Comparison of ENCODE assay signal across 9 mouse cellular contexts in genomic region chr10:33986771-33987170, GRCm38 (mm10). TPM values are rescaled to one million over a fixed set of nuclear protein-coding genes. Genes with fewer than 3 reads are reported as not detected.
DNase-seq lines count a peak whose midpoint lies in the region; ATAC-seq lines count a peak whose summit lies in the region.
"Had no signal": no experiment of that assay in that cellular context is flagged by ENCODE, and none has a peak within 500 bp of the region (broad histone marks: within the 10 kb centered on the region; RNA-seq: fewer than 3 reads in every experiment).

No protein-coding gene starts in this region.

- WGBS in intestine, embryonic 14.5 days, result 28% methylated on average over 4 of the region's 4 CpGs
- 29% methylated on average over 4 of the region's 4 CpGs for WGBS in intestine, embryonic 16.5 days
- 17% methylated on average over 4 of the region's 4 CpGs for WGBS in forebrain, embryonic 10.5 days
- WGBS in hindbrain, embryonic 14.5 days, result 18% methylated on average over 4 of the region's 4 CpGs

- H3K4me2 ChIP-seq in intestine, embryonic 14.5 days (ENCODE audit: low read length), result no peak overlapping the region
- H3K4me2 ChIP-seq in intestine, embryonic 16.5 days (ENCODE audit: low read depth, low read length), result no peak overlapping the region
- H3K4me2 ChIP-seq in hindbrain, embryonic 14.5 days (replicated peaks), result no peak overlapping the region

- no peak overlapping the region for H3K27ac ChIP-seq in intestine, embryonic 14.5 days (ENCODE audit: low read depth)
- no peak overlapping the region for H3K27ac ChIP-seq in intestine, embryonic 16.5 days (ENCODE audit: low read length)
- H3K27ac ChIP-seq in forebrain, embryonic 10.5 days, result no peak overlapping the region
- no peak overlapping the region for H3K27ac ChIP-seq in hindbrain, embryonic 14.5 days

- H3K9ac ChIP-seq in intestine, embryonic 14.5 days (ENCODE audit: low read length), result no peak overlapping the region
- no peak overlapping the region for H3K9ac ChIP-seq in intestine, embryonic 16.5 days (ENCODE audit: low read depth, low read length)
- no peak overlapping the region for H3K9ac ChIP-seq in hindbrain, embryonic 14.5 days

- H3K4me3 ChIP-seq in intestine, embryonic 14.5 days (ENCODE audit: low read depth, low read length), result no peak overlapping the region
- H3K4me3 ChIP-seq in intestine, embryonic 16.5 days (ENCODE audit: low read length), result no peak overlapping the region
- H3K4me3 ChIP-seq in forebrain, embryonic 10.5 days, result no peak overlapping the region
- H3K4me3 ChIP-seq in hindbrain, embryonic 14.5 days (replicated peaks; ENCODE audit: low read length), result no peak overlapping the region

- H3K36me3 ChIP-seq in intestine, embryonic 14.5 days (ENCODE audit: control insufficient read depth, insufficient read depth, low read length), result peaks cover 17% of the 10 kb centered on the region
- no peaks in the 10 kb centered on the region for H3K36me3 ChIP-seq in intestine, embryonic 16.5 days (ENCODE audit: control insufficient read depth, insufficient read depth, low read length)
- H3K36me3 ChIP-seq in forebrain, embryonic 10.5 days (replicated peaks), result peaks cover 12% of the 10 kb centered on the region
- H3K36me3 ChIP-seq in hindbrain, embryonic 14.5 days (replicated peaks; ENCODE audit: control insufficient read depth, insufficient read depth), result peaks cover 13% of the 10 kb centered on the region

- H3K27me3 ChIP-seq in intestine, embryonic 14.5 days (replicated peaks; ENCODE audit: control insufficient read depth, insufficient read depth, low read length), result no peaks in the 10 kb centered on the region
- H3K27me3 ChIP-seq in intestine, embryonic 16.5 days (replicated peaks; ENCODE audit: control insufficient read depth, insufficient read depth, low read length), result no peaks in the 10 kb centered on the region
- no peaks in the 10 kb centered on the region for H3K27me3 ChIP-seq in forebrain, embryonic 10.5 days (ENCODE audit: poor library complexity, severe bottlenecking)
- no peaks in the 10 kb centered on the region for H3K27me3 ChIP-seq in hindbrain, embryonic 14.5 days (ENCODE audit: control insufficient read depth, insufficient read depth, low read length)

- H3K9me3 ChIP-seq in intestine, embryonic 14.5 days (ENCODE audit: control insufficient read depth, low read length), result no peaks in the 10 kb centered on the region
- no peaks in the 10 kb centered on the region for H3K9me3 ChIP-seq in intestine, embryonic 16.5 days (ENCODE audit: control insufficient read depth, low read length)
- no peaks in the 10 kb centered on the region for H3K9me3 ChIP-seq in forebrain, embryonic 10.5 days
- H3K9me3 ChIP-seq in hindbrain, embryonic 14.5 days (ENCODE audit: control insufficient read depth, low read length), result no peaks in the 10 kb centered on the region

- no peaks in the 10 kb centered on the region for H3K4me1 ChIP-seq in intestine, embryonic 14.5 days (replicated peaks; ENCODE audit: control insufficient read depth, insufficient read depth, low read length)
- no peaks in the 10 kb centered on the region for H3K4me1 ChIP-seq in intestine, embryonic 16.5 days (ENCODE audit: control insufficient read depth, insufficient read depth, low read length)
- H3K4me1 ChIP-seq in forebrain, embryonic 10.5 days, result no peaks in the 10 kb centered on the region
- H3K4me1 ChIP-seq in hindbrain, embryonic 14.5 days (replicated peaks; ENCODE audit: control insufficient read depth, insufficient read depth, low read length), result no peaks in the 10 kb centered on the region

- peak; percentile 66 for DNase-seq in intestine, embryonic 14.5 days (ENCODE audit: low spot score)
- peak; percentile 84 for DNase-seq in c-Kit-positive CD71-negative TER-119-negative erythroid progenitor cells, embryonic 14.5 days (ENCODE audit: low read depth)
- DNase-seq in forebrain, embryonic 10.5 days (ENCODE audit: extremely low spot score, low spot score), result peak; percentile 50
- peak; percentile 86 for DNase-seq in hindbrain, embryonic 14.5 days (ENCODE audit: low spot score)
- peak; percentile 71 to 74 for DNase-seq in left cerebral cortex, adult 18-20 months (ENCODE audit: low spot score in 2 of 2)
- DNase-seq in right cerebral cortex, postnatal 4 days, result peak; percentile 61

- ATAC-seq in intestine, embryonic 14.5 days (replicated peaks; ENCODE audit: low FRiP score, low TSS enrichment, low read depth), result 0 out of 2 replicates have a peak, but pooled peaks have one; percentile 40
- ATAC-seq in intestine, embryonic 16.5 days, result no peak
- peak; percentile 55; the same call in 1 of the 2 replicates for ATAC-seq in hindbrain, embryonic 14.5 days (ENCODE audit: low FRiP score)
- peak; percentile 99 for ATAC-seq in megakaryocyte-erythroid progenitor cell, adult 5-6 weeks (replicated peaks; ENCODE audit: low FRiP score, low TSS enrichment, poor library complexity, severe bottlenecking)

RNA-seq across cellular contexts. Expression of gene Rwdd1, which starts 32.7 kb away (rescaled TPM):
- polyA plus RNA-seq in intestine, embryonic 14.5 days (2014; fragmentation: Nextera tagmentation; extraction: Ambion mirVana), result 130 and 133 TPM in 2 replicates
- 84.4 and 95.3 TPM in 2 replicates for polyA plus RNA-seq in intestine, embryonic 16.5 days (2015; fragmentation: Nextera tagmentation; extraction: Ambion mirVana)
- 143 and 155 TPM in 2 replicates for polyA plus RNA-seq in forebrain, embryonic 10.5 days (2016; fragmentation: Nextera tagmentation; extraction: Ambion mirVana)
- polyA plus RNA-seq in hindbrain, embryonic 14.5 days (2014; fragmentation: Nextera tagmentation; extraction: Ambion mirVana), result 131 and 136 TPM in 2 replicates
- total RNA-seq in left cerebral cortex, adult 18-20 months (2021), result 100 to 1,000 TPM in 1 of 2 experiments, 10 to 100 TPM in 1; 99.0 to 111 TPM
- 137 and 169 TPM in 2 replicates for total RNA-seq in megakaryocyte-erythroid progenitor cell, adult 5-6 weeks (2014; fragmentation: Nextera tagmentation)
- total RNA-seq in megakaryocyte-erythroid progenitor cell, adult 5-6 weeks (2017), result 183 and 186 TPM in 2 replicates

RNA-seq across cellular contexts. Expression of gene Zup1, which starts 35.7 kb away (rescaled TPM):
- polyA plus RNA-seq in intestine, embryonic 14.5 days (2014; fragmentation: Nextera tagmentation; extraction: Ambion mirVana), result 17.9 and 21.9 TPM in 2 replicates
- polyA plus RNA-seq in intestine, embryonic 16.5 days (2015; fragmentation: Nextera tagmentation; extraction: Ambion mirVana), result 15.7 and 16.6 TPM in 2 replicates
- polyA plus RNA-seq in forebrain, embryonic 10.5 days (2016; fragmentation: Nextera tagmentation; extraction: Ambion mirVana), result 19.3 and 20.5 TPM in 2 replicates
- 21.3 and 21.8 TPM in 2 replicates for polyA plus RNA-seq in hindbrain, embryonic 14.5 days (2014; fragmentation: Nextera tagmentation; extraction: Ambion mirVana)
- 10 to 100 TPM; 16.7 to 17.4 TPM for total RNA-seq in left cerebral cortex, adult 18-20 months (2021)
- total RNA-seq in megakaryocyte-erythroid progenitor cell, adult 5-6 weeks (2014; fragmentation: Nextera tagmentation), result 43.0 and 45.3 TPM in 2 replicates
- 28.9 and 43.7 TPM in 2 replicates for total RNA-seq in megakaryocyte-erythroid progenitor cell, adult 5-6 weeks (2017)

RNA-seq across cellular contexts. Expression of gene Trappc3l, which starts 50.6 kb away (rescaled TPM):
- not detected in 2 replicates for polyA plus RNA-seq in intestine, embryonic 14.5 days (2014; fragmentation: Nextera tagmentation; extraction: Ambion mirVana)
- polyA plus RNA-seq in intestine, embryonic 16.5 days (2015; fragmentation: Nextera tagmentation; extraction: Ambion mirVana), result not detected in 2 replicates
- polyA plus RNA-seq in forebrain, embryonic 10.5 days (2016; fragmentation: Nextera tagmentation; extraction: Ambion mirVana), result not detected in 2 replicates
- not detected in 2 replicates for polyA plus RNA-seq in hindbrain, embryonic 14.5 days (2014; fragmentation: Nextera tagmentation; extraction: Ambion mirVana)
- total RNA-seq in left cerebral cortex, adult 18-20 months (2021), result under 1 TPM in 1 of 2 experiments, not detected in 1; 0.40 TPM
- total RNA-seq in megakaryocyte-erythroid progenitor cell, adult 5-6 weeks (2014; fragmentation: Nextera tagmentation), result not detected in 2 replicates
- not detected in 2 replicates for total RNA-seq in megakaryocyte-erythroid progenitor cell, adult 5-6 weeks (2017)
- total RNA-seq: adrenal gland, postnatal 4 days had no signal

RNA-seq across cellular contexts. Expression of gene Calhm4, which starts 57.3 kb away (rescaled TPM):
- not detected in 2 replicates for polyA plus RNA-seq in intestine, embryonic 14.5 days (2014; fragmentation: Nextera tagmentation; extraction: Ambion mirVana)
- not detected in 2 replicates for polyA plus RNA-seq in intestine, embryonic 16.5 days (2015; fragmentation: Nextera tagmentation; extraction: Ambion mirVana)
- 0.04 TPM in 1 of 2 replicates, not detected in the other for polyA plus RNA-seq in forebrain, embryonic 10.5 days (2016; fragmentation: Nextera tagmentation; extraction: Ambion mirVana)
- not detected in 2 replicates for polyA plus RNA-seq in hindbrain, embryonic 14.5 days (2014; fragmentation: Nextera tagmentation; extraction: Ambion mirVana)
- total RNA-seq in left cerebral cortex, adult 18-20 months (2021), result not detected
- total RNA-seq in megakaryocyte-erythroid progenitor cell, adult 5-6 weeks (2014; fragmentation: Nextera tagmentation), result not detected in 2 replicates
- not detected in 2 replicates for total RNA-seq in megakaryocyte-erythroid progenitor cell, adult 5-6 weeks (2017)
- total RNA-seq: adrenal gland, postnatal 4 days had no signal
